Mouse (Mus musculus): ENCODE measurements around the gene Jmjd6. TPM values are rescaled to one million over a fixed set of nuclear protein-coding genes. Genes with fewer than 3 reads are reported as not detected.
A peak's percentile ranks its signal among the peaks of the same experiment; 100 is the strongest.

Gene Jmjd6
- polyA plus RNA-seq, 1 experiment from 2014 or later, result 65.7 TPM

GRCm38 (mm10) chr11:116871538-116871937 is 28.3 kb upstream of the Jmjd6 start:
- H3K9me3 ChIP-seq (ENCODE audit: control insufficient read depth, low read length), result no peaks in the 10 kb centered on the region
- H3K4me2 ChIP-seq (replicated peaks), result no peak overlapping the region
- H3K36me3 ChIP-seq (replicated peaks; ENCODE audit: control insufficient read depth, insufficient read depth), result peaks cover 89% of the 10 kb centered on the region
- WGBS, result 89% methylated on average over 9 of the region's 9 CpGs
- no peak overlapping the region for H3K4me3 ChIP-seq (replicated peaks; ENCODE audit: low read length)
- no peak overlapping the region for H3K9ac ChIP-seq
- DNase-seq (ENCODE audit: low spot score) (no peak), ATAC-seq (ENCODE audit: low FRiP score) (no peak)
- H3K27me3 ChIP-seq (ENCODE audit: control insufficient read depth, insufficient read depth, low read length), result no peaks in the 10 kb centered on the region
- H3K4me1 ChIP-seq (replicated peaks; ENCODE audit: control insufficient read depth, insufficient read depth, low read length), result no peaks in the 10 kb centered on the region
- no peak overlapping the region for H3K27ac ChIP-seq

- no peaks in the 10 kb centered on the region for H3K9me3 ChIP-seq (ENCODE audit: control insufficient read depth, low read length)
- H3K4me3 ChIP-seq (replicated peaks; ENCODE audit: low read length), result no peak overlapping the region
- H3K27me3 ChIP-seq (ENCODE audit: control insufficient read depth, insufficient read depth, low read length), result no peaks in the 10 kb centered on the region
- DNase-seq (ENCODE audit: low spot score), result no peak
- no peak for ATAC-seq (ENCODE audit: low FRiP score)
- H3K36me3 ChIP-seq (replicated peaks; ENCODE audit: control insufficient read depth, insufficient read depth), result peaks cover 96% of the 10 kb centered on the region
- no peaks in the 10 kb centered on the region for H3K4me1 ChIP-seq (replicated peaks; ENCODE audit: control insufficient read depth, insufficient read depth, low read length)
- no peak overlapping the region for H3K4me2 ChIP-seq (replicated peaks)
- 85% methylated on average over 4 of the region's 4 CpGs for WGBS
- H3K9ac ChIP-seq, result no peak overlapping the region
- no peak overlapping the region for H3K27ac ChIP-seq
Measured at GRCm38 (mm10) chr11:116869641-116870040, 26.4 kb upstream of the Jmjd6 start.

- Histone ChIP-seq H3K4me1 (replicated peaks; ENCODE audit: control insufficient read depth, insufficient read depth, low read length) (no peaks in the 10 kb centered on the region), H3K4me3 (replicated peaks; ENCODE audit: low read length) (no peak overlapping the region), H3K9me3 (ENCODE audit: control insufficient read depth, low read length) (no peaks in the 10 kb centered on the region), H3K4me2 (replicated peaks) (no peak overlapping the region), H3K27me3 (ENCODE audit: control insufficient read depth, insufficient read depth, low read length) (no peaks in the 10 kb centered on the region), H3K27ac (no peak overlapping the region), H3K36me3 (replicated peaks; ENCODE audit: control insufficient read depth, insufficient read depth) (peaks cover 96% of the 10 kb centered on the region), H3K9ac (no peak overlapping the region)
- no peak for DNase-seq (ENCODE audit: low spot score)
- no peak for ATAC-seq (ENCODE audit: low FRiP score)
- WGBS, result 93% methylated on average over 8 of the region's 8 CpGs
Measured at GRCm38 (mm10) chr11:116869223-116869622, 26.0 kb upstream of the Jmjd6 start.

GRCm38 (mm10) chr11:116868129-116868528 is 24.9 kb upstream of the Jmjd6 start:
- H3K4me2 ChIP-seq (replicated peaks), result no peak overlapping the region
- H3K9ac ChIP-seq, result no peak overlapping the region
- no peaks in the 10 kb centered on the region for H3K4me1 ChIP-seq (replicated peaks; ENCODE audit: control insufficient read depth, insufficient read depth, low read length)
- no peaks in the 10 kb centered on the region for H3K27me3 ChIP-seq (ENCODE audit: control insufficient read depth, insufficient read depth, low read length)
- H3K36me3 ChIP-seq (replicated peaks; ENCODE audit: control insufficient read depth, insufficient read depth), result peaks cover 96% of the 10 kb centered on the region
- ATAC-seq (ENCODE audit: low FRiP score), result no peak
- no peak overlapping the region for H3K27ac ChIP-seq
- 80% methylated on average over 3 of the region's 3 CpGs for WGBS
- H3K4me3 ChIP-seq (replicated peaks; ENCODE audit: low read length), result no peak overlapping the region
- no peaks in the 10 kb centered on the region for H3K9me3 ChIP-seq (ENCODE audit: control insufficient read depth, low read length)
- DNase-seq (ENCODE audit: low spot score), result no peak

- Histone ChIP-seq H3K27ac (no peak overlapping the region), H3K36me3 (replicated peaks; ENCODE audit: control insufficient read depth, insufficient read depth) (peaks cover 98% of the 10 kb centered on the region), H3K4me2 (replicated peaks) (no peak overlapping the region), H3K27me3 (ENCODE audit: control insufficient read depth, insufficient read depth, low read length) (no peaks in the 10 kb centered on the region), H3K4me1 (replicated peaks; ENCODE audit: control insufficient read depth, insufficient read depth, low read length) (no peaks in the 10 kb centered on the region), H3K4me3 (replicated peaks; ENCODE audit: low read length) (no peak overlapping the region), H3K9me3 (ENCODE audit: control insufficient read depth, low read length) (no peaks in the 10 kb centered on the region), H3K9ac (no peak overlapping the region)
- 79% methylated on average over 12 of the region's 12 CpGs for WGBS
- no peak for DNase-seq (ENCODE audit: low spot score)
- no peak for ATAC-seq (ENCODE audit: low FRiP score)
Measured at GRCm38 (mm10) chr11:116865945-116866585, 22.8 kb upstream of the Jmjd6 start.

GRCm38 (mm10) chr11:116864444-116864843 is 21.2 kb upstream of the Jmjd6 start:
- H3K4me3 ChIP-seq (replicated peaks; ENCODE audit: low read length), result no peak overlapping the region
- no peak overlapping the region for H3K9ac ChIP-seq
- no peaks in the 10 kb centered on the region for H3K9me3 ChIP-seq (ENCODE audit: control insufficient read depth, low read length)
- 84% methylated on average over 10 of the region's 10 CpGs for WGBS
- no peak overlapping the region for H3K4me2 ChIP-seq (replicated peaks)
- DNase-seq (ENCODE audit: low spot score), result no peak
- H3K4me1 ChIP-seq (replicated peaks; ENCODE audit: control insufficient read depth, insufficient read depth, low read length), result no peaks in the 10 kb centered on the region
- H3K36me3 ChIP-seq (replicated peaks; ENCODE audit: control insufficient read depth, insufficient read depth), result peaks cover 98% of the 10 kb centered on the region
- no peaks in the 10 kb centered on the region for H3K27me3 ChIP-seq (ENCODE audit: control insufficient read depth, insufficient read depth, low read length)
- ATAC-seq (ENCODE audit: low FRiP score), result no peak
- no peak overlapping the region for H3K27ac ChIP-seq

- no peak overlapping the region for H3K27ac ChIP-seq
- no peak for ATAC-seq (ENCODE audit: low FRiP score)
- no peak overlapping the region for H3K4me2 ChIP-seq (replicated peaks)
- no peak overlapping the region for H3K4me3 ChIP-seq (replicated peaks; ENCODE audit: low read length)
- no peak for DNase-seq (ENCODE audit: low spot score)
- no peaks in the 10 kb centered on the region for H3K9me3 ChIP-seq (ENCODE audit: control insufficient read depth, low read length)
- H3K27me3 ChIP-seq (ENCODE audit: control insufficient read depth, insufficient read depth, low read length), result no peaks in the 10 kb centered on the region
- H3K9ac ChIP-seq, result no peak overlapping the region
- peaks cover 14% of the 10 kb centered on the region for H3K4me1 ChIP-seq (replicated peaks; ENCODE audit: control insufficient read depth, insufficient read depth, low read length)
- peaks cover 49% of the 10 kb centered on the region for H3K36me3 ChIP-seq (replicated peaks; ENCODE audit: control insufficient read depth, insufficient read depth)
- WGBS, result 89% methylated on average over 12 of the region's 12 CpGs
Measured at GRCm38 (mm10) chr11:116857183-116857850, 14.1 kb upstream of the Jmjd6 start.

- Histone ChIP-seq H3K9me3 (ENCODE audit: control insufficient read depth, low read length) (no peaks in the 10 kb centered on the region), H3K4me2 (replicated peaks) (peak overlapping the region; percentile 70), H3K4me3 (replicated peaks; ENCODE audit: low read length) (peak overlapping the region; percentile 99), H3K36me3 (replicated peaks; ENCODE audit: control insufficient read depth, insufficient read depth) (peaks cover 44% of the 10 kb centered on the region), H3K4me1 (replicated peaks; ENCODE audit: control insufficient read depth, insufficient read depth, low read length) (peaks cover 30% of the 10 kb centered on the region), H3K9ac (peak overlapping the region; percentile 97), H3K27me3 (ENCODE audit: control insufficient read depth, insufficient read depth, low read length) (no peaks in the 10 kb centered on the region), H3K27ac (peak overlapping the region; percentile 96; the same call in 1 of the 2 replicates)
- 47% methylated on average over 10 of the region's 10 CpGs for WGBS
- no peak for DNase-seq (ENCODE audit: low spot score)
- no peak for ATAC-seq (ENCODE audit: low FRiP score)
Measured at GRCm38 (mm10) chr11:116854279-116854678, 11.0 kb upstream of the Jmjd6 start.

- ATAC-seq (ENCODE audit: low FRiP score), result peak; percentile 92
- H3K27me3 ChIP-seq (ENCODE audit: control insufficient read depth, insufficient read depth, low read length), result no peaks in the 10 kb centered on the region
- peak overlapping the region; percentile 97 for H3K9ac ChIP-seq
- peaks cover 30% of the 10 kb centered on the region for H3K4me1 ChIP-seq (replicated peaks; ENCODE audit: control insufficient read depth, insufficient read depth, low read length)
- peak overlapping the region; percentile 99 for H3K4me3 ChIP-seq (replicated peaks; ENCODE audit: low read length)
- peak overlapping the region; percentile 70 for H3K4me2 ChIP-seq (replicated peaks)
- H3K27ac ChIP-seq, result peak overlapping the region; percentile 96
- DNase-seq (ENCODE audit: low spot score), result peak; percentile 97
- H3K9me3 ChIP-seq (ENCODE audit: control insufficient read depth, low read length), result no peaks in the 10 kb centered on the region
- under 1% methylated on average over 36 of the region's 36 CpGs for WGBS
- H3K36me3 ChIP-seq (replicated peaks; ENCODE audit: control insufficient read depth, insufficient read depth), result peaks cover 44% of the 10 kb centered on the region
Measured at GRCm38 (mm10) chr11:116853512-116853928, 10.3 kb upstream of the Jmjd6 start.

Data from hindbrain, embryonic 14.5 days (tissue).